7 mouse cellular contexts compared by ENCODE assay signal in genomic region chr7:105767729-105768165, GRCm38 (mm10). TPM values are rescaled to one million over a fixed set of nuclear protein-coding genes. Genes with fewer than 3 reads are reported as not detected.
DNase-seq lines count a peak whose midpoint lies in the region; ATAC-seq and TF ChIP-seq lines count a peak whose summit lies in the region.

No protein-coding gene starts in this region.

- 27% methylated on average over 6 of the region's 6 CpGs for WGBS in forebrain, postnatal 0 days

- peaks cover 91% of the 10 kb centered on the region for H3K36me3 ChIP-seq in forebrain, postnatal 0 days (ENCODE audit: insufficient read depth)

- ATAC-seq in forebrain, postnatal 0 days, result peak; percentile 42
- ATAC-seq in megakaryocyte progenitor cell, adult 5-6 weeks (replicated peaks; ENCODE audit: poor library complexity), result peak; percentile 74

- TF ChIP-seq CTCF in forebrain, postnatal 0 days (IDR thresholded peaks at IDR 0.05; ENCODE audit: low read depth), result no peak

- H3K4me2 ChIP-seq in forebrain, postnatal 0 days (ENCODE audit: low read depth), result no peak overlapping the region

- H3K27me3 ChIP-seq in forebrain, postnatal 0 days (ENCODE audit: insufficient read depth, low read length), result no peaks in the 10 kb centered on the region

- H3K9me3 ChIP-seq in forebrain, postnatal 0 days (ENCODE audit: low read length), result no peaks in the 10 kb centered on the region

- no peak overlapping the region for H3K27ac ChIP-seq in forebrain, postnatal 0 days (ENCODE audit: low read depth, low read length)

- H3K9ac ChIP-seq in forebrain, postnatal 0 days, result no peak overlapping the region

- intact Hi-C loops in left cerebral cortex, postnatal 14 days (cut with DNase I), result loop anchor here (5.0 kb wide), 1 partner anchor 40 kb away; no protein-coding TSS in a partner anchor

- peak; percentile 69 for DNase-seq in embryo, embryonic 11 days
- no peak for DNase-seq in forebrain, postnatal 0 days
- peak; percentile 41 for DNase-seq in kidney, adult 9 months
- no peak for DNase-seq in left cerebral cortex, postnatal 14 days (ENCODE audit: low spot score in 2 of 2)
- no peak for DNase-seq in right cerebral cortex, postnatal 4 days
- DNase-seq in cerebellum, adult 18-20 months, result no peak

- 0 out of 2 replicates have a peak, but pooled peaks cover 5% of the 10 kb centered on the region for H3K4me1 ChIP-seq in forebrain, postnatal 0 days (ENCODE audit: insufficient read depth)

- no peak overlapping the region for H3K4me3 ChIP-seq in forebrain, postnatal 0 days (ENCODE audit: low read depth, low read length)

RNA-seq across cellular contexts. Expression of gene Tpp1, which starts 15.7 kb away (rescaled TPM):
- total RNA-seq in forebrain, postnatal 0 days (2014; rRNA removed), result 16.8 and 51.2 TPM in 2 replicates
- polyA plus RNA-seq in forebrain, postnatal 0 days (2015; fragmentation: Nextera tagmentation; extraction: Ambion mirVana), result 38.7 and 40.0 TPM in 2 replicates
- total RNA-seq in megakaryocyte progenitor cell, adult 5-6 weeks (2015), result 64.8 and 73.5 TPM in 2 replicates
- 14.3 and 22.2 TPM in 2 replicates for total RNA-seq in megakaryocyte progenitor cell, adult 5-6 weeks (2017)
- 10 to 100 TPM; 43.8 to 46.5 TPM for total RNA-seq in left cerebral cortex, postnatal 14 days (2021)

RNA-seq across cellular contexts. Expression of gene Dchs1, which starts 19.7 kb away (rescaled TPM):
- total RNA-seq in forebrain, postnatal 0 days (2014; rRNA removed), result 62.7 and 98.7 TPM in 2 replicates
- 5.7 and 8.0 TPM in 2 replicates for polyA plus RNA-seq in forebrain, postnatal 0 days (2015; fragmentation: Nextera tagmentation; extraction: Ambion mirVana)
- total RNA-seq in megakaryocyte progenitor cell, adult 5-6 weeks (2015), result 0.07 TPM in 1 of 2 replicates, not detected in the other
- total RNA-seq in megakaryocyte progenitor cell, adult 5-6 weeks (2017), result not detected in 2 replicates
- total RNA-seq in left cerebral cortex, postnatal 14 days (2021), result 10 to 100 TPM; 16.4 to 18.7 TPM

RNA-seq across cellular contexts. Expression of gene Taf10, which starts 23.6 kb away (rescaled TPM):
- total RNA-seq in forebrain, postnatal 0 days (2014; rRNA removed), result 84.6 and 86.5 TPM in 2 replicates
- 99.9 and 108 TPM in 2 replicates for polyA plus RNA-seq in forebrain, postnatal 0 days (2015; fragmentation: Nextera tagmentation; extraction: Ambion mirVana)
- total RNA-seq in megakaryocyte progenitor cell, adult 5-6 weeks (2015), result 301 and 304 TPM in 2 replicates
- total RNA-seq in megakaryocyte progenitor cell, adult 5-6 weeks (2017), result 136 and 141 TPM in 2 replicates
- total RNA-seq in left cerebral cortex, postnatal 14 days (2021), result 100 to 1,000 TPM; 129 to 151 TPM

RNA-seq across cellular contexts. Expression of gene Rrp8, which starts 30.6 kb away (rescaled TPM):
- total RNA-seq in forebrain, postnatal 0 days (2014; rRNA removed), result 22.1 and 26.6 TPM in 2 replicates
- polyA plus RNA-seq in forebrain, postnatal 0 days (2015; fragmentation: Nextera tagmentation; extraction: Ambion mirVana), result 16.0 and 19.1 TPM in 2 replicates
- 26.4 and 30.4 TPM in 2 replicates for total RNA-seq in megakaryocyte progenitor cell, adult 5-6 weeks (2015)
- total RNA-seq in megakaryocyte progenitor cell, adult 5-6 weeks (2017), result 39.8 and 48.9 TPM in 2 replicates
- total RNA-seq in left cerebral cortex, postnatal 14 days (2021), result 10 to 100 TPM; 10.1 to 15.2 TPM

RNA-seq across cellular contexts. Expression of gene Ilk, which starts 31.4 kb away (rescaled TPM):
- 146 and 157 TPM in 2 replicates for total RNA-seq in forebrain, postnatal 0 days (2014; rRNA removed)
- 159 and 161 TPM in 2 replicates for polyA plus RNA-seq in forebrain, postnatal 0 days (2015; fragmentation: Nextera tagmentation; extraction: Ambion mirVana)
- 149 and 157 TPM in 2 replicates for total RNA-seq in megakaryocyte progenitor cell, adult 5-6 weeks (2015)
- total RNA-seq in megakaryocyte progenitor cell, adult 5-6 weeks (2017), result 105 and 110 TPM in 2 replicates
- total RNA-seq in left cerebral cortex, postnatal 14 days (2021), result 10 to 100 TPM; 94.1 to 97.2 TPM

Comparison
In these comparisons a context has a peak if more than half of its experiments do, and no peak if none do; other contexts are left out.
1. DNase-seq: peak in embryo, embryonic 11 days (single experiment) and kidney, adult 9 months (single experiment); none in forebrain, postnatal 0 days (single experiment), left cerebral cortex, postnatal 14 days (0 of 2), right cerebral cortex, postnatal 4 days (single experiment) and cerebellum, adult 18-20 months (0 of 2).
2. RNA of gene Dchs1, which starts 19.7 kb away (total RNA-seq): 62.7 to 98.7 TPM in forebrain, postnatal 0 days and 16.4 to 18.7 TPM in left cerebral cortex, postnatal 14 days; 0.07 TPM in megakaryocyte progenitor cell, adult 5-6 weeks; every median in the first group is over 10 times any median in the second.